Mouse (Mus musculus) adrenal gland, postnatal 10 days (tissue): ENCODE data around the gene Erg. TPM values are rescaled to one million over a fixed set of nuclear protein-coding genes. Genes with fewer than 3 reads are reported as not detected.

Experiments
- DNase-seq: peaks from one replicate; pipeline ENCODE4 v3.0.0; 2021; ENCODE audit warnings: mixed read lengths
- total RNA-seq, 2 experiments: library from RNA; stranded (reverse); gene quantifications; 2 replicates each; pipeline ENCODE4 v1.2.3; 2021

Erg gene
- total RNA-seq, 2 experiments from 2014 or later = 27.5 to 29.6 TPM

DNA sequence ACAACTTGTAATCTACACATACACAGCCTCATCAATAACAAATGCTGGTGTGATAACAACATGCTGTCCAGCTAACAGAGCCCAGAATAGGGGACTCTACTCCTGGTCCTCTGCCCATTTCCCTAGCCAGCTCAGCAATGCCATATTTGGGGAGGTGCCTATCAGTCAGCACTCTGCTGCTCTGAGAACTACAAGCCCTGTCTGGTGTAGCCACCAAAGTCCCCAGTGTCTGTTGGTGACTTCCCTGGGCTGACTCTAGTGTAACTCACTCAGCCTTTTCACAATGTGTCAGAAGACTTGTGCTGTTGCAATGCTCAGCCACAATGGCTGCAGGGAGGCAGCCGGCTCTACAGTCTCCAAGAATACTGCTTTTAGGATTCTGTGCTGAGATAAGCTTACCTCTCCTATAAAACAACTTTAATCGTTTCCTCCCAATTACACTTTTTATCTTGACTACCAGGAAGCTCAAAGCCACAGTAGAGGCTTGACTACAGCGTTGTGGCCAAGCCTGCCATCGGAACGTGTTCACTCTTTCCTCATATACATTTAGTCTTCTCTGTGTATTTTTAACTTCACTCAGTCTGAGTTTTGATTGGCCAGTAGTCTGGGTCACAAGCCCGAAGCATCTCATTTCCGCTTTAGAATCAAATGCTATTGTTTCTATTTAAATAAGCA is 201.0 kb downstream of the Erg start:
- no peak for DNase-seq

DNA sequence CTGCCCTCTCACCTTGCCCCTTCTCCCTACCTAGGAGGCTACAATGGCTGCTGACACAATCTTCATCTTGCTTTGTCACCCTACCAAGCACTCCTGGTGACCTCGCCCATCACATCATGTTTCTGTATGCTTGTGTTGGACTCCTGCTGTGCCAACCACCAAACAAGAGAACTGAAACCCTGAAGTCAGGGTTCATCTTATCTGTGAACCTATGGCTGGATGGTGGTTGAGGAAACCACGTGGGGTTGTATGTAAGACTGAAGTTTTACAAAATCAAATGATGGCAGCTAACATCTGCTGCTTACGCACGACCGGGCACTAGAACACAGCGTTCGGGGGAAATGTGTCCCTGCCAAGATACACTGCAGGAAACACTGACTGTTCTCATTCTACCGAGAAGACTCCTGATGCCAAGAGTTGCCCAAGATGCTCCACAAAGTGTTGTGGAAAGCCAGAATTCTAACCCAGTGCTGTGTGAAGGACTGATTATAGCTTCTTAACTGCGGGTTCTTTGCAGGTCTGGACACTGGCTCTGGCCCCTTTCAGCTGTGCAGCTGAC is 201.7 kb downstream of the Erg start:
- no peak for DNase-seq

DNA sequence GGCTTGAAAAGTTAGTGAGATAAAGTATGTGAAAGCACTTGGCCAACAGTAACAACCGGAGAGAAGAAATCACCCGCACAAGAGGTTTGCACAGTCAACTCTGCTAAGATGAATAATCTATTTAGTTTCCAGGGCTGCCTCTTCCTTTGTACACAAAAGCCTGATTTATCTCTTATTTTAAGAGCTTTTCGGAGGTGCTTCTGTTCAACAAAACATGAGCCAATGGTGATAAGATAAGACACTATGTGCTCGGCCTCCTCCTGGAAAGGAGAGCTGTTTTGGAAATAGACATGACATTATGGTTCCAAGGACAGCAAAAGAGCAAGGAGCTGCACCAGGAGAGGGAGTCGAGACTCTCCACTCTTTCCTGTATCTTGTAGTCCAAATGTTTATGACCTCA is 204.1 kb downstream of the Erg start:
- DNase-seq = no peak

DNA sequence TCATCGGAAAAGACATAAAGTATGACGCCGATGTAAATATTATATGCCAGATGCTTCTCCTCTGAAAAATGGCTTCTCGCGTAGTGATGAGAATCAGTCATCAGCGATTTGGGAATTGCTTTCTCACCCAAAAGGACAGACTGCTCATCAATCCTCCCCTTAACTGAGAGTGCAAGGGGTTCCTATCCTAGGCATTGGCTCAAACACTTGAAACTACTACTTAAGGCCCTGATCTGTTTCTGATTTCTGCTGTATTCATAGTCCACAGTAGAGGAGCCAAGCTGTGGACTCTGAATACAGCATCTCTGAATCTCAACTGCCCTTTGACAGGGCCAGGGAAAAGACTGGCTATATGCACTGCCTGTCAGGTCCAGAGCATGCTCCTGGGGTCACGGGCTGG is 209.6 kb downstream of the Erg start:
- DNase-seq = no peak

DNA sequence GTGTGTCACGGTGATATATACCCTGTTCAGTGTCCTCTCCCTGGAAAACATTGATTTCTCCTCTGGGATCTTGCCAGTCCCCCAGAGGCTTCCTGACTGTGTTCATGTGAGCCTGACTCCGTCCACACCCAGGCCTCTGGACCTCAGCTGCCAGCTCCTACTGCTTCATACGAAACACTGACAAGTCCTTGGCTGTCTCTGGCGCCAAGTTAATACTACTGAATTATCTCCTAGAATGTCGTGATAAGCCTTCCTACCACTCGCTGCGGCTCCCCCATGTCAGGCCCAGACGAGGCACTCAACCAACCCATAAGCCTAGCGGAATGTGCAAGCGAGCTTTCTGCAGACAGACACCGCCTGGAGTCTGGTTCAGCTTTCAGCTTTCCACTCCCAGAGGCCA is 210.0 kb downstream of the Erg start:
- DNase-seq = no peak

DNA sequence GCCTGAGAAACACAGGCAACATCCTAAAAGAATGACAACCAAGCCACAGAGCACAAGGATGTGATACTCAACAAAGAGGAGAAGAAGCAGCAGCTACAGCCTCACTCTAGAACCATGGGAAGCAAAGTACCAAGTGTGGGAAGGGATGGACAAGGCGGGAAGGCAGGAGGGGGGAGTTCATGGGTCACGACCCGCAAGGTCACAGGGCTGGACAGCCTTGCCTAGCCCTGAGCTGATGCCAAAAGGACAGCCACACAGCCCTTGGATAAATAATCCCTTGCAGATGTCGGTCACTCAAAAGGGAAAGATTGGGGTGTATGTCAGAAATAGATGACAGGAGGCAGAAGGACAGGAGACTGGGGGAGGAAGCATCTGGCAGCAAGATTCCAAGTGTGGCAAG is 211.7 kb downstream of the Erg start:
- DNase-seq = no peak

DNA sequence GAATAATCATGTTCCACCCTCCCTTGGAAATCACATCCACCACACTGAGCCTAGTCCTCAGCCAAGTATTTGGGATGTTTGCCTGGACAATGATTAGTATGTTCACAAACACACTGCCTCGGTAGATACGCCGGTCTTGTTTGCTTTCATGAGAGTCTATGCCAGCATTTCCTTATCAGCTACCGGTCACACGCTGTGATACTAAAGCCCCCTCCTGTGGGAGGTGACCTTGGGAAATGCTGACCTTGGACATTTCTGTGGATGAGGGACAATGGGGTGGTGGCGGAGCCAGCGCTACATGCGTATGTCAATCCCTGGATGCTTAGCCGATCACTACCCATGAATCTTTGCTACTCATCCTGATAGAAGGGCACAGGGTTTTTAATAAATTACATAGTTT is 213.4 kb downstream of the Erg start:
- DNase-seq = peak; percentile 10

DNA sequence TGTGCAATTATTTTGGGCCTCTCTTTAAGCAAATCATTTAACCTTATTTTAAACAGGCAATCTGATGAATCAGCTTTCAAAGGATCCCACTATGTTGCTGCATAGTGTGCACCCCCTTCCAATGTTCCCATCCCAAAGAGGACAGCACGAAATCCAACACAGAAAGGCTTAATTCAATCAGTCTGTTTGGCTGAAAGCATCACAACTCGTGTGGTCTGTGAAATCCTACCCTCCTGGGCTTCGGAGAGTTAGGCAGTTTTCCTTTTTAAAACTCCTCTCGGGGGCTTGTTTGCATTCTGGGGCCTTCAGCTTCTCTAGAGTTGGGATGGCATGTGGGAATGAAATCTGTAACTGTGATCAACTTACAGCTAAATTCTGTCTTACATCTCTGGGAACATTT is 214.7 kb downstream of the Erg start:
- no peak for DNase-seq

DNA sequence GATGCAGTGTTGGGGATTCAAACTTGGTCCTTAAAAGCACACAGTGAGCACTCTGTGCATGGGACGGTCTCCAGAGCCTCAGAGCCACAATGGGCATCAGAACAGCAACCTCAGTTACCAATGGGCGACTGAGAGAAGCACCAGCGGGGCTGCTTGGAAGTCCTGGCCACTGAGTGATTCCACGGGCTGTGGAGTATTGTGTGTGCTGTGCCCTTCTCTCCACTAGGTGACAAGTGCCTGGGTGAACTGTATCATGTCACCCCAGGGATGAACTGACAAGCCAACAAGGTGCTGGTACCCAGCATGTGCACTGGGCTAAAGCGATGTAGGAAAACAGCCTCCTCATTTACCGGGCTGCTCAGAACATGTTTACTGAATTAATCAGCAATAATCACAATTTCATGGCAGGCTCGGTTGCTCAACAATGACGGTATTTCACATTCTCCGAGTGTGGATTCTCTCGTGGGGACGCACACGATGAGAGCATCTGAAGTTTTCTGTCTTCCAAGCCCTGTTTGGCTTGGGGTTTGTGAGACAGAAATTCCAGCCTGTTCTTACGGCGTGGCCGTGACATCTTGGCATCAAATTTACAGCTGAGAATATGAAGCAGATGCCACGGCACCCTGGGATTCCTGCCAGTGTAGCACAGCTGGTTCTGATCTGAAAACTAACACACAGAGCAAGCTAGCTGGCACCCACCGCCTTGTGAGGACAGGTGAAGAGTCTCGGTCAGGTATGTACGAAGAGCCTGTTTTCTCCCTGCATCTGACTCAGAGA is 219.2 kb downstream of the Erg start:
- no peak for DNase-seq

DNA sequence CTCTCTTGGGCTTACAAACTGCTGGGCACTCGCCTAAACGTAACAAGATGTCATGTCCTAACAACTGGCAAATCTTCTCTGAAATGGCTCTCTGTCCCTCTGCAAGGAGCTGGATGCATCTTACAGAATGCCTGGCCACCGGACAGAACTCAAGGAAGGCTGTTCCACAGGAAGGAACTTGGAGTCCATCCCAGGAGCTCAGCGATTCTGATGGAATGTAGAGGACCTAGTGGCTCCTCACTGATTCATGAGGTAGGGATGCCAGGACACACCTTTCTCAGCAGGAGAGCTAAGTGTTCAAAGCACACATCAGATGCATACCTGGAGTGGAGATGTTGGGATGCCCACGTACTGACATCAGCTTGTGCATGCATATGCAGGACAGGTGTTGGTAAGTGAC is 221.2 kb downstream of the Erg start:
- no peak for DNase-seq

DNA sequence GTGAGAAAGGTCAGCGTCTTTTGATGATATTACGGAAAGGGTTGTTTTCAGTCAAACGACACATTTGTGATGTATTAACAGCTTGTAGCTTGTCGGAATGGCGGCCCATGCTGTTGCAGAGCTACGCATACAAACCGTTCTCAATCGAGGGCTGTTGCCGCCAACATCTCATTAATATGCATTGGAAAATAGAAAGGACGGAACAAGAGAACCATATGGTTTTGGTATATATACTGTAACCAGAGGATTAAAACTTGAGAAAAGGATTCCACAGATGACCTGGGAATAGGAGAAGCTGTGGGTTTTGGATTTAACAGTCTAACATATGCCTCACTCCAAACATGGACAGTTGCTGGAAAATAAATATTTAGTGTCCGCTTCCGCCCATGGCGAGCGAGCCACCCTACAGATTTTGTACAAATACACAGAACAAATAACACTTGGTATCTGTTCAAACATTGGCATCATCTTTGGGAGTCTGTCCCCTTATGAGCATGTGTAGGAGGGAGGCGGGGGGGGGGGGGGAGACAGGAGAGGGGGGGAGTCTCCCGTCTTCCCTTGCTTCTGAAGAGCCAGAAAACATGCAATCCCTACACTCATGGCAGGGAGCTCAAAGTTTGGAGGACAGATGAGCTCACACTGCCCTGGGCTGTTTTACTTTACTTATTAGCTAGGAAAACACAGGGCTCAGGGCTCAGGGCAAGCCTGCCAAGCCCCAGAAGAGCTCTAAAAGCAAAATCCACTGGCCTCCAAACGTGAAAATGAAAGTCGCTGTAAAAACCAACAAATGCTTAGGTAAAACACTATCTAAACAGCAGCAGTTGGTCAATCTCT is 222.5 kb downstream of the Erg start:
- no peak for DNase-seq

DNA sequence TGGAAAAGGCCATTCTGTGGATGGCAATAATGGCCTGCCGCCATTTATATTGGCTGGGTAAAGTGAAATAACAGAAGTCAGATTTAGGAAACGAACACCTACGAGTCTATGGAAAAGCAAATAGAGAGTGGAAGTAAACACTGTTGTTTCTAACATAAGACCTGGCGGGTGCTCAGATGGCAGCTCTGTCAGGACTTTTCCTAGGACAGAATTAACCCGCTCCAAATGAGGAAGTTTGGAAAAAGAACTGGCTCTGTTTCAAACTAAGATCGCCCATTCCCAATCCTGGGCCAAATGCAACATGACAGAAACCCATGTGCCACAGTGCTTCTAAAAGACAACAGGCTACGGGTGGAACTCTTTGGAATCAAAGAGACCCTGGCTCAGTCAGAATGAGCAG is 224.4 kb downstream of the Erg start:
- DNase-seq = no peak

DNA sequence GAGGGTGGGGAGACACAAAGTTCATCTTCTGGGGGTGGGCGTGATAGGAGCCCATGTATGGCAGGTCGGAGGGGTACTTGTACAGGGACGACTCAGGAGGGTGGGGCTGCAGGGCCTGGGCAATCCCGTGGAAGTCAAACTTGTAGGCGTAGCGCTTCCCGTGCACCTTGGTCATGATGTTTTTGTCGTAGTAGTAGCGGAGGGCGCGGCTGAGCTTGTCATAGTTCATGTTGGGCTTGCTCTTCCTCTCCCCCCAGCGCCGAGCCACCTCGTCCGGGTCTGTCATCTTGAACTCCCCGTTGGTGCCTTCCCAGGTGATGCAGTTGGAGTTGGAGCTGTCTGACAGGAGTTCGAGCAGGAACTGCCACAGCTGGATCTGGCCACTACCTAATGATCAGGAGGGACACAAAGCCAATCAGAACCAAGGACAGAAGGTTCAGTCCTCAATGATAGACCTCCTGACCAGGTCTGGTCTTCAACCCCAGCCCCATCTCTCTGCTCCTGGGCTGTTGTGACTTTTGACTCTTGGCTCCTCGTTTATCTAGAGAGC is 225.4 kb downstream of the Erg start:
- DNase-seq = no peak

DNA sequence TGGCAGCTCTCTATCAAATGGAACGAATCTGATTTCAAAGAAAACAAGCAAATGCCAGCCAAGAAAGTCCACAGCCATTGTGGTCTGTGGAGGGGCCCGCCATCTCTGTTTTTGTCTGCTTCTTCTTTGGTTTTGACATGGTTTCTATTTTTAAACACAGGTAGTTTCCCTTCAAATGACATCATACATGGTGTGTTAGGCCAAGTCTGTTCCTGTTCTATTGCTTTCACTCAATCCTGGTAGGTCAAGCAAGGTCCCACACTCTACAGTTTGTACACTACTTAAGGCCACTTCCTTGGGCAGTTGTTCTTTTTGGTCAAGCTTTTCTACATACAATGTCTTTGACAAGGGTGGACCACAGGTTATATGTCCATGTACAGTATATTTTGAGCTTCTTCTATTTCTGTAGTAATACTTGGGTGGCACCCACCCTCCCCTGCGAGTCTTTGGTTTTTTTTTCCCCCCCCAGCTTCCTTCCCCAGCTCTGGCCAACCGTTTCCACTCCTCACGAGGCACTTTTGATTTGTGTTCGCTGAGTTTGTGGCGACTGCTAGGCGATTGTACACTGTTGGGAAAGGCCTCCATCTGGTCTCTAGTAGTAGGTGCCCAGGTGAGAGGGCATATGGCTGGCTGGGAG is 226.1 kb downstream of the Erg start:
- DNase-seq = no peak

DNA sequence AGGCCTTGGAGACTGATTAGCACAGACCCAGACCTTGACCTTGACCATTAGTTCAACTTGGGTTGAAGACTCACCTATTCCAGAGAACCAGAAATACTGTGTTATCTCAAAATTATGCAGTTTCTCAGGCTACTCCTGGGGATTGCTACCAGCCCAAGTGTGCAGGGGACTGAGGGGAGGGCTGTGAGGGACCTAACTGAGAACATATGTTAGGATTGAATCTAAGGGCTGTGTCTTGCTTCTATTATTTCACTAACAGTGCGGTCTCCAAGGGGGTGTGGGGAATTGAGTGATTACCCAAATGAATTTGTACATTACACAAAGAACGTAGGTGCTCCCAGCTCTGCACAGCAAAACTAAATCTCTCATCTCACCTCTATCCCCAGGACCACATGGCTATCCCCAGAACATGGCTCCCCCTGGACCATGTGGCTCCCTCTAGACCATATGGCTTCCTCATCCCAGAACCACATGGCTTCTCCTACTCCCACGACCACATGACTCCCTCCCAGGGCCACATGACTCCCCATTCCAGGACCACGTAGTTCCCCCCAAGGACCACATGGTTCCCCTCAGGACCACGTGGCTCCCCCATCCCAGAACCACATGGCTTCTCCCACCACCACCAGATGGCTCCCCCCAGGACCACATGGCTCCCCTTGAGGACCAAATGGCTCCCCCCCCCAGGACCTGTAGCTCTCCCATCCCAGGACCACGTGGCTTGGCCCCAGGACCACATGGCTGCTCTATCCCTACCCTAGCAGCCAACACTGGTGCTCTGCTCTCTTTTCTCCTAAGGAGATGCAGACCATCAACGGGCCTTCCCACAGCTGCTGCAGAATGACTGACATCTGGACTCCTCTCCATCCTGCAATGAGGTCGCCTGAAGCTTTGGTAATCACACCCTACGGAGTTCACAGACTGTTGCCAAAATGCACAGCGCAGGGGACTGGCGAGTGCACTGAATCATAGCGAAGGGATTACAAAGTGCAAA is 229.1 kb downstream of the Erg start:
- DNase-seq = no peak

DNA sequence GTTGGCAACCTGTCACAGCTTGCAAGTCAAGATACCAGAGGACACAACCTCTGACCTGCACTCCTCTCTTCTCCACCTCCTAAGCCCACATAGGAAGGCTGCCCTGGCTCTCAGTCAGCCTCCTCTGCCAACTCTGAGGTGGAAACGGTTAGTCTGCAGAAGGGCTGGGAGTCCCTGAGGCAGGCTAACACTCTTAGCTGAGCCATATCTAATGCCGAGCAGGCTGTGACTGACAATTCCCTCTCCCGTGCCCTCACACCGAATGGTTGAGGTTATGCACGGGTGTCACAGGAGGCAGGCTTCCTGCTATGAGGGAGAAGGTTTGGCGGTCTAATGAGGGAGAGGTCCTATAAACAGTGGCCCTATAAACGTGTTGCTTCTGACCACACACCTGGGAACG is 232.6 kb downstream of the Erg start:
- no peak for DNase-seq

DNA sequence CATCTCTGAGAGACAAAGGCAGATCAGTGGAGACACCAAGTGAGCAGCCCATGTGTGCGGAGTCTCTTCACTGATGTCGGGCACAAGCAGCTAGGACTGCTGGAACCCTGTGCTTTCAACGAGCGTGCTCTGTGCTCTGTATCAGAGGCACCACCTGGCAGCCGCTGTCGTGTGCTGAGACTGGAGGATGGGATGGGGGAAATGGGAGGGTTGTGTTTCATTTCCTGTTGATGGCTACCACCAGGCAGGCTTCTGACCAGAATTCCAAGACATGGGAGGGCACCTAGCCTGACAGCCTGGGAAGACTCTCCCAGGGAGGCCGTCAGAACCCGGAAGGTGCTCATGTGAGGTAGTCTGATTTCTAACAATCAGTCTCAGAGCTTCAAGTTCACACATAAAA is 234.1 kb downstream of the Erg start:
- no peak for DNase-seq

DNA sequence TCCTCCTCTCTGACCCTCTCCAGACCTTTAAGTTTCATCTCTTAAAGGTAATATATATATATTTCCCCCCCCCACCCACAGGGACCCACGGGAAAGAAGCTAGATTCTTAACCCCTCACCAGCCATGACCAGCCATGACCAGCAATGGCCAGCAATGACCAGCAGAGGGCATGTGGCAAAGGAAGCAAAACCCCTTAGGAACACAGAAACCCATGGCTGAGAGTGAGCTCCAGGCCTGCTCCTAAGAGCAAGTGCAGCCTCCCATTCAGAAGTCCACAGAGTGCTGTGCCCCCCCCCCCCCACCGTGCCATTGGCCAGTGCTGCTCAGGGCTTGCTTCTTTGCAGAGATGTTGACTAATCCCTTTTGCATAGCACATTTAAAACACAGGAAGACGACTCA is 235.9 kb downstream of the Erg start:
- DNase-seq = peak; percentile 65

DNA sequence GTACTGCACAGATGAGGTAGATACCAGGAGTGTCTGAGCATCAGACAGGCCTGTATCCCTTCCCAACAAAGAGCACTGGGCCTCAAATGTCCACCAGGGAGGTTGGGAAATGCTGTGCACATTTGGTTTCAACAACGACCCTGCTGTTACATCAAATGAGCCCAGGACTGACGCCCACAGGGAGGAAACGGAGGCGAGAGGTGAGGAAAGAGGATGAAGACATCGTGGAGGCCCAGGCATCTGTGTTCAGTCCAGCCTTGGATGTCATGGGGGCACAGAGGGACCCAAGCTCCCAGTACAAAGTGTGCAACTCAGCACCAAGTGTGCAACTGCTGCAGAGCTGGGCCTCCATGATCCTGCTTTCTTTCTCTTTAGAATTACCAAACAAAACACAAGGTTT is 236.6 kb downstream of the Erg start:
- DNase-seq = no peak

DNA sequence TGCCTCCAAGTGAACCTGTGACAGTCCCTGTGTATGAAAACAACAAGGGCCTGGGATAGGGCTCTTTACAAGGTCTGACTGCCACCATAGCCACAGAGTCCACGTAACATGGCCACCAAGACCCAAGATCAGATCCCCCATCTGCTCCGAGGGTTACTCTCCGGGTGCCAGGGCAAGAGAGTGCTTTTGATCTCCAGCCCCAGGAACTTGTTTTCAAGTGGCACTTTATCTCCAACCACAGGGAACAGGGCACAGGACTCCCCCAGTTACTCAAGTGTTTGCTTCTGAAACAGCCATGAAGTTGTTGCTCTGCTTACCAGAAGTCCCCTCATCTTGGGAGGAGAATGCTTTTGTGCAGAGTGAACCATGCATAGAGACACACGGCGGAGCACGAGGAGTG is 237.0 kb downstream of the Erg start:
- DNase-seq = no peak

DNA sequence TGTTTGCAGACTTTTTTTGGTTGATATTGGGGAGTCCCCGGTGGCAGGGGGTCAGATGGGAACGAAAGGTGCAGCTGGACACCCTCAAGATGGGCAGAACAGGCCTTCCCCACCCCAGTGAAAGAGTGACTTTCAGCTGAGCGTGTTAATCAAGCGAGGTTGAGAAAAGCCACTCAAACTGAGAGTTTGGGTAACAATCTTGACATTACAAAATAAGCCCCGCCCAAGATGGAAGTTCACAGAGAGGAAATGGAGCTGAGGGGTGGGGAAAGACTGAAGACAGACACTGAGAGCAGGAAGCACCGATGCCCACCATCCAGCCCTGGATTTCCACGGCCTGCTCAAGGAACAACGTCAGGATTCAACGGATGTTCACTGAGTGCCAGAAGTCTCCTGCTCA is 237.8 kb downstream of the Erg start:
- DNase-seq = no peak
